In the genomic region with DNA sequence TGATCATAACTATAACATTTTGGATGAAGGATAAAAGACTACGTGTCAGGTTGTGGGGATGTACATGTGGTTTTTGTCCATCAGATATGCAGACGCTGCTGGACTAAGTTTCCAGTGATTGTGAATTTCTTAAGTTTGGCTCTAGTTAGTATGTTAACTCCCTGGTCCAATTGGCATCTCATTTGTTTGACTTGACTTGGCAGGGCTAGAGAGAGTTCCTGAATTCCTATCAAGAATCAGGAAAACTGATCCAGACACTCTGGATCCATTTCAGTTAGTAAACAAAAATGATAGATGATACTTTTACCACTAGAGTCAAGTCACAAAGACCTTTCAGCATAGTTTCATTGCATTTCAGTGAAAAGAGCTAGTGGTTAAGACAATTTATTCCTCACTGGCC, we compare ENCODE assay signal across 25 mouse cellular contexts. TPM values are rescaled to one million over a fixed set of nuclear protein-coding genes. Genes with fewer than 3 reads are reported as not detected.
DNase-seq lines count a peak whose midpoint lies in the region; ATAC-seq and TF ChIP-seq lines count a peak whose summit lies in the region.
"Had no signal": no experiment of that assay in that cellular context is flagged by ENCODE, and none has a peak within 500 bp of the region (broad histone marks: within the 10 kb centered on the region; RNA-seq: fewer than 3 reads in every experiment).

No protein-coding gene starts in this region.

- no peak for ATAC-seq in midbrain, embryonic 15.5 days (replicated peaks)
- ATAC-seq: activated CD4-positive, CD25-positive, alpha-beta regulatory T cell, adult 4 months; CD4-positive, CD25-positive, alpha-beta regulatory T cell, adult 4 months; Patski had no signal

- H3K36me3 ChIP-seq in liver, adult 2 months (ENCODE audit: control insufficient read depth, insufficient read depth, low read length): peaks cover 8% of the 10 kb centered on the region
- no peaks in the 10 kb centered on the region for H3K36me3 ChIP-seq in midbrain, embryonic 15.5 days (replicated peaks)
- H3K36me3 ChIP-seq: G1E had no signal

- no peaks in the 10 kb centered on the region; the same call in 1 of the 2 replicates for H3K79me2 ChIP-seq in liver, adult 2 months (ENCODE audit: control insufficient read depth, insufficient read depth, low read length)

- H3K9me3 ChIP-seq in midbrain, embryonic 15.5 days: no peaks in the 10 kb centered on the region
- H3K9me3 ChIP-seq: G1E had no signal

- no peak for TF ChIP-seq POLR2A in liver, adult 2 months (IDR thresholded peaks at IDR 0.05; ENCODE audit: extremely low read depth, insufficient read depth, low read length)

- no peaks in the 10 kb centered on the region for H3K27me3 ChIP-seq in liver, adult 2 months (ENCODE audit: control insufficient read depth, insufficient read depth, low read length)
- H3K27me3 ChIP-seq in midbrain, embryonic 15.5 days (replicated peaks): no peaks in the 10 kb centered on the region
- H3K27me3 ChIP-seq: CH12.LX, Patski had no signal

- no peak overlapping the region for H3K4me3 ChIP-seq in liver, adult 2 months (ENCODE audit: insufficient read depth, low read depth, low read length)
- H3K4me3 ChIP-seq in midbrain, embryonic 15.5 days: no peak overlapping the region

- peak; percentile 96 for DNase-seq in liver, adult 2 months (ENCODE audit: extremely low read depth, low read depth, low spot score)
- no peak for DNase-seq in liver
- DNase-seq in lung, postnatal 36 days: peak; percentile 12
- no peak for DNase-seq in lung, postnatal 14 days
- DNase-seq in NIH3T3 (ENCODE audit: low read depth): peak; percentile 9
- peak; percentile 46 for DNase-seq in adipocyte (ENCODE audit: low spot score)
- no peak for DNase-seq in adrenal gland, adult 2 months
- DNase-seq: adrenal gland, adult 8-10 months; adrenal gland, postnatal 10 days; adrenal gland, postnatal 14 days; adrenal gland, postnatal 25 days; adrenal gland, postnatal 36 days; B cell, adult 2 months; cerebellum, adult 11 months; cerebellum, adult 11-12 months; cerebellum, adult 18-20 months; cerebellum, adult 2 months; cerebellum, adult 8-10 months had no signal

- H3K4me1 ChIP-seq in liver, adult 2 months (ENCODE audit: control insufficient read depth, insufficient read depth, low read length): peaks cover 5% of the 10 kb centered on the region; the same call in 1 of the 2 replicates
- H3K4me1 ChIP-seq in midbrain, embryonic 15.5 days: no peaks in the 10 kb centered on the region

- H3K9ac ChIP-seq in liver, adult 2 months (ENCODE audit: low read depth, low read length): no peak overlapping the region
- H3K9ac ChIP-seq in midbrain, embryonic 15.5 days: no peak overlapping the region

- TF ChIP-seq CTCF in liver, adult 2 months (IDR thresholded peaks at IDR 0.05; ENCODE audit: low read depth, low read length): no peak

- no peak overlapping the region for H3K27ac ChIP-seq in liver, adult 2 months (replicated peaks; ENCODE audit: insufficient read depth, low read depth, low read length)
- no peak overlapping the region for H3K27ac ChIP-seq in midbrain, embryonic 15.5 days

- WGBS in liver, adult 2 months: 14% methylated on average over 2 of the region's 2 CpGs
- 95% methylated on average over 2 of the region's 2 CpGs for WGBS in midbrain, embryonic 15.5 days

- no peak overlapping the region for H3K4me2 ChIP-seq in midbrain, embryonic 15.5 days

RNA-seq across cellular contexts. Expression of gene Tpd52l1, which starts 51.2 kb away (rescaled TPM):
- total RNA-seq in liver, adult 2 months (2014; rRNA removed): 14.4 and 16.3 TPM in 2 replicates
- polyA plus RNA-seq in liver, adult 2 months (2012; rRNA removed): 6.5 and 7.1 TPM in 2 replicates
- 10 to 100 TPM; 41.7 to 43.3 TPM for total RNA-seq in adrenal gland, adult 2 months (2021)
- polyA plus RNA-seq in adrenal gland, adult 2 months (2012; rRNA removed): 11.4 and 14.5 TPM in 2 replicates
- polyA plus RNA-seq in midbrain, embryonic 15.5 days (2015; fragmentation: Nextera tagmentation; extraction: Ambion mirVana): 35.6 and 45.9 TPM in 2 replicates
- total RNA-seq: CH12.LX, G1E, MEL had no signal
- polyA plus RNA-seq: activated CD4-positive, CD25-positive, alpha-beta regulatory T cell, adult 4 months; CD4-positive, CD25-positive, alpha-beta regulatory T cell, adult 4 months; G1E had no signal

Comparison
In these comparisons a context has a peak if more than half of its experiments do, and no peak if none do; other contexts are left out.
1. DNase-seq: peak in liver, adult 2 months (single experiment), lung, postnatal 36 days (single experiment), NIH3T3 (single experiment) and adipocyte (single experiment); none in liver (single experiment), lung, postnatal 14 days (single experiment) and adrenal gland, adult 2 months (single experiment).